Mouse (Mus musculus): Measurements from ENCODE around the gene Vnn1.

The Vnn1 gene

DNA sequence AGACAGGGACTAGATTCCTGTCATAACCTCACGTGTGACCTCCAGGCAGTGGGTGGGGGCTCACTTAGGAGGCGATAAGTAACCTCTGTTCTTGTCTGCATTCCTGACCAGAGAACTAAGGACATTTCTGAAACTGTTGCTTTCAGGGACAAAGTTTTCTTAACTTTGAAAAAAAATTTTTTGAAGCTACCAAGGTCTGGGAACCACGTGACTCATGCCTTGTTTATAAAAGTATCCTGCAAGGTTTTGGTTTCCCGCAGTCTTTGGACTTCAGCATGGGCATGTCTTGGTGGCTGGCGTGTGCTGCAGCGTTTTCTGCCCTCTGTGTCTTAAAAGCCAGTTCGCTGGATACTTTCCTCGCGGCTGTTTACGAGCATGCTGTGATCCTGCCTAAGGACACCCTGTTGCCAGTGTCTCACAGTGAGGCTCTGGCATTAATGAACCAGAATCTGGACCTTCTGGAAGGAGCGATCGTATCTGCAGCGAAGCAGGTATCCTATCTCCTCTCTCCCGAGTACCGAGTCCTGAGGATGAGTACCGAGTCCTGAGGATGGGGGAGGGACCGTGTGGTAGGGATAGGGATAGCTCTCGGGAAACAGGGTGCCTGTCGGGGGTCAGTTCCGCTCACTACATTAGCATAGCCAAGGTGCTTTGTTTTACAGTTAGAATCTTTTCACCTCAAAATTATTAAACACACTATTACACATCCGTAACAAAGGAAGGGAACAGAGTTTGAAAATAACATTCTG, at the start of gene Vnn1:
Gene Vnn1 (plus strand): TSS at position 88 of the 749 bp plus-strand sequence.
- DNase-seq (ENCODE audit: low spot score), result peak; percentile 4

DNA sequence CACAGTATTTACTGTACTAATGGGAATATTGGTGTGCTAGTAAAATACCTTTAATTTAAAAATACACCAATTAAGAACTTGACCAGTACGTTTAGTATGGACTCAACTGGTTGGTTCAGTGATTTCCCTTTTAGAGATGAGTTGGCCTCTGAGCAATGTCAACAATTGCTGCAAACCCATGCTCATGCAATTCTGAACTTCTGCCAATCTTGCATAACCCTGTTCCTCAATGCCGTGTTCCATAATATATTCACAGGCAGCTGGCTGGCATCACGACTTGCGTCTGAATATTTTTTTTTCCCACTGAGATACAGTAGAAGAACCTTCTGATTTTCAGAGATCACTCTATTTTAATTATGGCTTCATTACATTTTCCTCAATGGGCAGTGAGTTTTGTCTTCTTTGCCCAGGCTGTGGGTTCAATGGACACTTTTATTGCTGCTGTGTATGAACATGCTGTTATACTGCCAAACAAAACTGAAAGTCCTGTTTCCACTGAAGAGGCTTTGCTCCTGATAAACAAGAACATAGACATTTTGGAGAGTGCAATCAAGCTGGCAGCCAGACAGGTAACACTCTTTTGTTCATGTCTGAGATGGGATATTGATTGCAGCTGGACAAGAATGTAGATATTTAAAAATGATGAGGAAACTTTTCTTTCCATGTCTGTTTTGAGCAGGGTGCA, 43.1 kb upstream of the Vnn1 start, which contains the start of gene Vnn3:
Gene Vnn3 (plus strand): TSS at position 235 of the 685 bp plus-strand sequence.
- DNase-seq (ENCODE audit: low spot score), result no peak

- no peak for DNase-seq (ENCODE audit: low spot score)
These were observed 42.4 kb upstream of the Vnn1 start for GRCm38 (mm10) chr10:23852096-23852495.

- no peak for DNase-seq (ENCODE audit: low spot score)
These were observed 29.9 kb upstream of the Vnn1 start for GRCm38 (mm10) chr10:23864362-23865312.

DNA sequence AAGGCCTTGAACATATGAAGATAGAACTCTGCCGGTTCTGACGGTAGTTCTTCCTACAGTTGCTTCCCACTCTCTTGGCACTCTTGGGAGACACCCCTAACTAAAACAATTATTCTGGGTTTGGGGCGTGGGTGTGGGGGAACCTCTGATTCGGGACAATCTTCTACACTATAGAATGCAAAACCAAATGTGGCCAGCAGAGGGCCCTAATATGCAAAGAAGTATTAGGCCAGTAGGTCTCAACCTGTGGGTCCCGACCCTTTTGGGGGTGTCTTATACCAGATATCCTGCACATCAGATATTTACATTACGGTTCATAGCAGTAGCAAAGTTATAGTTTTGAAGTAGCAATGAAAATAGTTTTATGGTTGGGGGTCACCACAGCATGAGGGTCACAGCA, 13.8 kb upstream of the Vnn1 start:
- peak; percentile 36 for DNase-seq (ENCODE audit: low spot score)

DNA sequence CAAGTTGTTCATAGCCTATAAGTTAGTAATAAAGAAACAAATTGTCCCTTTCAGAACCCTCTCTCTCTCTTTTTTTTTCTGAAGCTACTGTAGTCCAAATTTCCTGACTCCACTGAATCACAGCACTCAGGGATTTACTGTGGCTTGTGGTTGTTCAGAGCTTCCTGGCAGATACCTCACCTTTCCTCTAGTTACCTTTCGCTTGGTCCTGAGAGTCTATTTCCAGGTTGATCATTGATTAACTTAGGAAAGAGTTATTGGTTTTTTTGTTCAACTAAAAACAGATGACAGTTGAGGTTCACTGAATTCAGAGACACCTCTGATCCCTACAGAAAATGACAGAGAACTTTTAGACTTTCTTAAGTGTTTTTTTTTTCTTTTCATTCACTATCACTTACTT, 9.6 kb upstream of the Vnn1 start:
- DNase-seq (ENCODE audit: low spot score), result no peak

- no peak for DNase-seq (ENCODE audit: low spot score)
These were observed 8.4 kb upstream of the Vnn1 start for GRCm38 (mm10) chr10:23886060-23886459.

GRCm38 (mm10) chr10:23892987-23893386, 1.5 kb upstream of the Vnn1 start:
- DNase-seq (ENCODE audit: low spot score), result no peak

- no peak for DNase-seq (ENCODE audit: low spot score)
These were observed 888 bp downstream of the Vnn1 start for GRCm38 (mm10) chr10:23895376-23895775.

- DNase-seq (ENCODE audit: low spot score), result no peak
These were observed 6.6 kb downstream of the Vnn1 start for GRCm38 (mm10) chr10:23901119-23901518.

DNA sequence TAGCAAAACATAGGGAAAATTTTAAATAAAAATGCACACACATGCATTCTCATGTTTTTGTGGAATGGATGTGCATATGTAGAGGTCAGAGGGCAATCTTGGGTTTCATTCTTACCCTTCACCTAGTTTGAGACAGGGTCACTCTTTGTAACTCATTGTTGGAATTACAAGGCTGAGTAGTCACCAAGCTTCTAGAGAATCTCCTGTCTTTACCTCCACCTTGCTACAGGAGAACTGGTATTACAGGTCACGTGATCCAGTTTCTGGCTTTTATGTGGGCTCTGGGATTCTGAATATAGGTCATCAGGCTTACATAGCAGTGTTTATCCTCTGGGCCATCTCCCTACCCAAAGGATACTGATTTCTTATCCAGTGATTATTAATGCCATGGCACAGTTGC, 11.2 kb downstream of the Vnn1 start:
- DNase-seq (ENCODE audit: low spot score), result no peak

GRCm38 (mm10) chr10:23920056-23920455, 25.6 kb downstream of the Vnn1 start, which contains the start of gene Taar1:
Taar1 (plus strand) TSS chr10:23920356.
- DNase-seq (ENCODE audit: low spot score), result no peak

- DNase-seq (ENCODE audit: low spot score), result no peak
These were observed 28.0 kb downstream of the Vnn1 start for GRCm38 (mm10) chr10:23922468-23922867.

GRCm38 (mm10) chr10:23923941-23924340, 29.5 kb downstream of the Vnn1 start:
- DNase-seq (ENCODE audit: low spot score), result no peak

DNA sequence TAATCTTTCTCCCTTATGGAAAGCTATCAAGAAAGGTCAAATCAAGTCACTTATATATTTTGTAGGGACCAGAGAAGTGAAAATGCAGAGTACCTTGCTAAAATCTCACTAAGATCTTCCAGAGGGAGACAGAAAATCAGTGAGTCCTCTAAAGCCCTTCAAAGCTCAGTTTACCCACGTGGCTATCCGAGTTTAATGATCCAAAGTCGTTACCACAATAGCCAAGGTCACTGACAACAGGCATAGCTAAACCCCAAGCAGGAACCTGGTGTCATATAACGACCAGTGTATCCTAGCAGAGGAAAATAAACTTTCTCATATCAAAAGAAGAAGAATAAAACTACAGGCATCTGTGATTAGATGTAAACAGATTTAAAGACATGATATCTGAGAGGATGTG, 43.1 kb downstream of the Vnn1 start:
- DNase-seq (ENCODE audit: low spot score), result no peak

- no peak for DNase-seq (ENCODE audit: low spot score)
These were observed 43.8 kb downstream of the Vnn1 start, which contains the start of gene Taar2 for GRCm38 (mm10) chr10:23938312-23938711. Taar2 (plus strand) TSS chr10:23938572.

DNA sequence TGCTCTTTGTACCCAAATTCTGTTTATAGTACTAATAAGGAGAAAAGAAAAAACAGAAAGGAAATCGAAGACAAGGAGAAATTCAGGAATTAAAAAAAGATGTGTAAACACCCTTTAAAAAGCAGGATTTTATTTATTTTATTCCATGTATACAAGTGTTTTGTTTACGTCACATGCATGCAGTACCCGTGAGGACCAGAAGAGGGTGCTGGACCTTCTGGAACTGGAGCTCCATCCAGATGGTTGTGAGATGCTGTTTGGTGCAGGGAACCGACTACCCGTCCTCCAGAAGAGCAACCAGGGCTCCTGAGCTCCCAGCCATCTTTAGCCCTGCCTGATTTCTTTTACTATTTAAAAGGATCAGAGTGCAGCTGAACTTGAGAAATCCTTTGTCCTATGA, 48.0 kb downstream of the Vnn1 start:
- DNase-seq (ENCODE audit: low spot score), result peak; percentile 5

DNA sequence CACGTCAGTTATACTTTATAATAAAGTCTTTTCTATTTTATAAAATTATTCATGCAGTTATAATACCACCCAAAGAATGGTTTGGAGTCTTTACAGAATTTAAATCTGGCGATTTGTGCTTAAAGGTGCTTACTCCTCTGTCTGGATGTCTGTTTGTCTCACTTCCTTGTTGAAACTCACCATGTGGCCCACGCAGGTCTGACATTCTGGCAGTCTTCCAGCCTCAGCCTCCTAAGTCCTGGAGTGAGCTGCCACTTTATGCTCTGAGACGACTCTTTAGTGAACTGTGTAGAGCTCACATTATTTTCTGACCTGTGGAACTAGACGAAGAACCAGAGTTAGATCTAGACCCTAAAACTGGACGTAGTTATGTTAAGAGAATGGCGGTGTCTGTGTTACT, 53.5 kb downstream of the Vnn1 start:
- DNase-seq (ENCODE audit: low spot score), result no peak

DNA sequence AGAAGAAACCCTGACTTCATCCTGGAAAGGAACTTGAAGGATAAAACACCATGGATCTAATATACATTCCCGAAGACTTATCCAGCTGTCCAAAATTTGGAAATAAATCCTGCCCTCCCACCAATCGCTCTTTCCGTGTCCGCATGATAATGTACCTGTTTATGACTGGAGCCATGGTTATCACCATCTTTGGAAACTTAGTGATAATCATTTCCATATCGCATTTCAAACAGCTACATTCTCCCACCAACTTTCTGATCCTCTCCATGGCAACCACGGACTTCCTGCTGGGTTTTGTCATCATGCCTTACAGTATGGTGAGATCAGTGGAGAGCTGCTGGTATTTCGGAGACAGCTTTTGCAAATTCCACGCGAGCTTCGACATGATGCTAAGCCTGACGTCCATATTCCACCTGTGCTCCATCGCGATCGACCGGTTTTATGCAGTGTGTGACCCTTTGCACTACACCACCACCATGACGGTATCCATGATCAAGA, 55.1 kb downstream of the Vnn1 start, which contains the start of gene Taar3:
Gene Taar3 (plus strand): TSS at position 51 of the 498 bp plus-strand sequence.
- no peak for DNase-seq (ENCODE audit: low spot score)

- no peak for DNase-seq (ENCODE audit: low spot score)
These were observed 57.2 kb downstream of the Vnn1 start for GRCm38 (mm10) chr10:23951714-23952113.
